Mouse (Mus musculus) megakaryocyte, adult 5-6 weeks (primary cell): Measurements from ENCODE around the gene Dmbx1. TPM values are rescaled to one million over a fixed set of nuclear protein-coding genes. Genes with fewer than 3 reads are reported as not detected.

ENCODE experiments used
- ATAC-seq: 2 replicates; pipeline ENCODE4 v1.8.0; 2016; ENCODE audit warnings: mild to moderate bottlenecking, inconsistent platforms; ENCODE audit not compliant: poor library complexity, severe bottlenecking
- total RNA-seq, 2 experiments: library from RNA; stranded (forward) in 1 of 2; stranded (reverse) in 1 of 2; fragments of 153-499, 151-499 nt in 1 of 2; fragments of 221-1000, 200-1000 nt in 1 of 2; gene quantifications; 2 replicates each; pipeline versions ENCODE4 v1.2.3 to v1.2.4; 2015 to 2017

The Dmbx1 gene
- total RNA-seq, 2 experiments from 2014 or later: not detected

- ATAC-seq: no peak
Observed at GRCm38 (mm10) chr4:115941242-115941820, 1.6 kb upstream of the Dmbx1 start.

DNA sequence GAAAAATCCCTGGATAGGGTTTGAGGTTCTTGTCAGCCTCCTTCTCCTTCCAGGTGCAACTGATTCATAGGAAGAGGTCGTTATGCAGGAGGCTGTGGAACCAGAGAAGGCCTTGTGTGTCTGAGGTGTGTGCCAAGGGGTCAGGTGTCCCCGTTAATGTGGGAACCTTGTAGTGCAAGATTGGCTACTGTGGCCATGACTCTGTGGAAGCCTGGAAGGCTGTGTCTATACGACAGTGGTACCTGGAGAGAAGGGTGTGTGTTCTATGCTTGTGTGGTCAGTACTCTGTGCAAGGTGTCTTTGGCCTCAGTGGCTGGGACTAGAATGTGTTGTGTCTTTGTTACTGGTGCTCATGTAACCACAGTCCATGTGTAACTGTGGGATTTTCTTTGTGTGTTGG lies 955 bp upstream of the Dmbx1 start:
- ATAC-seq: no peak

DNA sequence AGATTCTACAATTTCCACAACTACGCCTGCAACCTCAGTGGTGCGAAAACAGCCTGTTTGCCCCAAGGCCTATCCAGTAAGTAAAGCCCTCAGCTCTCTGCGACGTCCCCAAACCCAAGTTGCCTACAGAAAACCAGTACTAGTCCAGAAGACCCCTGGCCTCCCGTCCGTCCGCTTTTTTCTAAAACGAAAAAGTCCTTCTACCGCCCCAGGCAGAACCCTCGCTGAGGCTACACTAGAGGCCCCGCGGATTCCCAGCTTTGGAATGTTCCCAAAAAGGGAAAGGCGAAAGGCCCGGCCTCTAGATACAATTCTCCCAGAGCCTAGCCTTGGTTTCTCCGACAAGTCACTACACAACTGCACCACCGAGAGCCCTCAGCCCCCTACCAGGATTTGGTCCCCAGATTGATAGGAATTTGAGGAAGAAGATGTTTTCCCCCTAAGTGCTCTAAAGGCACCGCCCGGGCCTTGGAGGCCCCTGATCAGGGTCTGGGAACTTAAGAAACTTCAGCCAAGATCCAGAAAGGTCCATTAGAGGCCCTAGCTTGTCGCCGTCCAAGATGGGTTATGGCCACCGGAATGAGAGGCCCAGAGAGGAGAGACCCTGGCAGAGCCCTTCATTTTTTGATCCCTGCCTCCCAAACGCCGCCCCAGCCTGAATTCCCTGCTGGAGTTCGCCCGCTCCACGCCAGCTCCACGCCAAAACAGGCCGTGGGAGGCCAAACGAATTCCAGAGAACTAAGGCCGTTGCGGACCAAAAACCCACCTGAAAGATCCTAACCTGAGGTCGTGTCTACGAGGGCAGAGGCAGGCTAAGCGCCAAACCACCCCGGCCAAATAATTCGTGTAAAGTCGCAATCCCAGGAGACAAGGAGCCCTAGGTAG lies 1.2 kb downstream of the Dmbx1 start:
- ATAC-seq: no peak

GRCm38 (mm10) chr4:115937061-115937976 lies 2.4 kb downstream of the Dmbx1 start:
- no peak for ATAC-seq

- no peak for ATAC-seq
Observed at GRCm38 (mm10) chr4:115936646-115937045, 3.1 kb downstream of the Dmbx1 start.

DNA sequence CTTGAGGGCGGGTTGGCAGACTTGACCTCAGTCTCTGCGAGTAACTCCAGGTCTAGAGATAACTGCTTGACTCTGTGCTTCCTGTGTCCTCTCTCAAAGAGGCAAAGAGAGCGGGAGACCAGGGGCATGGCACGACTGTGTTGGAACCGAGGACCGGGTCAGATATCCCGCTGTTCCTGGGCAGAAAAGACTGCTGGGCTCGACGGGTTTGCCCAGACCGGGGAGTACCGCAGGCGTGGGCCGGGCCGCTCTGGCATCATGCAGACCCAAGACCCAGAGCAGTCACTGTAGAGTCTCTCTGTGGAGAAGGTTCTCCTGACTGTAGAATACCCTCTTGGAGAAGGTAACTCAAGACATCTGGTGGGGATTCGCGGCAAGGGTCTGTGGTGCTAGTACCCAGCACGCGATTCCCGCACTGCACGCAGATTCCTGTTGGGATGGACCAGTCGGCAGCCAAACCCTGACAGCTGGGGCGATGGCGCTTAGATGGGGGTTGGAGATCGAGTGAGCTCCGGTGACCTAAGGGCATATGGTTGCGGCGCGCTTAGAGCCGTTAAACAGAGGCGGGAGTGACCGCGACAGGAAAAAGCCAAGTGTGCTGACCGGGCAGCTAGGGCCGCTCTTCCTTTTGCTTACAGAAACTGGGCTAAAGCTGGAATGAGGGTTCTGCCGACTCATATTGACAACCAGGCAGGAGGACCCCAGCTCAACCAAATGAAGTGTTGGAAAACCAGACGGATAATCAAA lies 3.7 kb downstream of the Dmbx1 start:
- no peak; the same call in 1 of the 2 replicates for ATAC-seq

GRCm38 (mm10) chr4:115931556-115932088 lies 8.1 kb downstream of the Dmbx1 start:
- ATAC-seq: no peak

DNA sequence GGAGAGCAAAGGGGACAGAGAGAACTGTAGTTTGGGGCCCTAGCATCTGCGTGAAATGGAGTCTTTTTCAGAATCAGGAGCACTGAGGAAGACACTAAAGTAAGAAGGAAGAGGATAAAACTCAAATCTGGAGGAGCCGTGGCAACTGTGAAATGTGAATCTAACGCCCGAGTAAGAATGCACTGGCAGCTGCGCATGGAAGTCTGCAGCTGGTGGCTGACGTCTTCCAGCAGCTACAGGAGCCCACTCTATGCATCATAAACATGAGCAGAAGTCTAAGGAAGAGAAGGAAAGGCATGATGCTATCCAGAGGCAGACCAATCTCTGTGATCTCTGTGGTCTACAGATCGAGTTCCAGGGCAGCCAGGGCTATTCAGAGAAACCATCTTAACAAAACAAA lies 12.1 kb downstream of the Dmbx1 start:
- no peak for ATAC-seq

DNA sequence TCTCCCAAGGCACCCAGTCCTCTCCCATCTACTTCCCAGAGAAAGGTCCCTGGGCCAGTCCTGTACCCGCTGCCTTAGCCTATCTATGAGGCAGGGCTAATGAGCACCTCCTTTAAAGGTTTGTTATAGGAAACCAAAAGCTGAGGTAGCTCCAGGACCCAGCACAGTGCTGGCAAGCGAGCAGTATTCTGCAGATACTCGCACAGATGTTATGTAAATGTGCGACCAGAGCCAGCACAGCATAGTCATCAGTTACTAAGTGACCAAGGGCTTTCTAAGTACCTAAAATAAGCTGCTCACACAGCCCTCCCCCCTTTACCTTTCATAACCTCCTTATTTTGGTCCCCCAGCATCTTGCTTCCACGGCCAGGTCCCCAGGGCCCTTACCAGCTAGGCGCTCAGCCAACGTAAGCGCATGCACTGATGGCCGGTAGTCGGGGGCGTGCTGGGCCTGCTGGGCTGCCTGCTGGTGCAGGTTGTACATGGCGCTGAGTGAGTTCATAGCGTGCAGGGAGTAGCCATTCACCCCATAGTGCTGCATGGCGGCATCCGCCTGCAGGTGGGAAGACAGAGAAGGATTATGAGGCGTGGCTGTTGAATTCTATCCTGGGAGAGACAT lies 16.4 kb downstream of the Dmbx1 start:
- no peak for ATAC-seq

DNA sequence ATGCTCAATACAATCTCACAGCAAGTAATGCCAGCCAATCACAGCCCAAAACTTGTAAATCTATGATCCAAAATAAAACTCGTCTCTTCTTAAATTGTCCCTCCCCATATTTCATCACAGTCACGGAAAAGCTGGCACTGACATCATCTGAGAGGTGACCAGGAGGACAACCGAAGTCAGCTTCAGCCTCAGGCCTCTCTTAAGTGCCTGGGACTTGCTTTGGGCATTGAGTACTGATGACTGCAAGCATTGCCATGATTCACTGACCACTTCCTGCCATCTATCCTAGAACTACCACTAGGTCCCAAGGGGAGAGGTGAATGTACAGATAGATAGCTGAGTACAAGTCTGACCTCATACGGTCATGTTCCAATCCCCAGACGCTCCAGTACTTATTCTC lies 17.0 kb downstream of the Dmbx1 start:
- no peak for ATAC-seq

DNA sequence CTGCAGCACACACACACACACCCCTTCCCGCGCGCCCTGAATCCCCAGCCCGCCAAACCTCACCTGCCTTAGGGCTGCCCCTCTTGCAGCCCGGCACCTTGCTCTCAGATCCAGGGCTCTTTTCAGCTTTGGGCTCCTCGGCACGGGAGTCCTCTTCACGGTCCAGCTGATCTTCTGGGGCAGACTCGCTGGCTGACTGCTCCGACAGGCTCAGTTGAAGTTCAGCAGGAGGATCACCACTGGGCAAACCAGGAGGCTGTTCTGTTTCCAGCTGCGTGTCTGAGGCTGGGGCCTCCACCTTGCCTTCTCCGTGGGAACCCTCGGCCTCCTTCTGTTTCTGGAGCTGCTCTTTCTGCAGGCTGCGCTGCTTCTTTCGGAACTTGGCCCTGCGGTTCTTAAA lies 19.8 kb downstream of the Dmbx1 start:
- no peak for ATAC-seq

- ATAC-seq: no peak
Observed at GRCm38 (mm10) chr4:115911586-115911985, 28.1 kb downstream of the Dmbx1 start.

GRCm38 (mm10) chr4:115908641-115909040 lies 31.1 kb downstream of the Dmbx1 start:
- no peak for ATAC-seq

- ATAC-seq: no peak
Observed at GRCm38 (mm10) chr4:115907994-115908393, 31.7 kb downstream of the Dmbx1 start.

DNA sequence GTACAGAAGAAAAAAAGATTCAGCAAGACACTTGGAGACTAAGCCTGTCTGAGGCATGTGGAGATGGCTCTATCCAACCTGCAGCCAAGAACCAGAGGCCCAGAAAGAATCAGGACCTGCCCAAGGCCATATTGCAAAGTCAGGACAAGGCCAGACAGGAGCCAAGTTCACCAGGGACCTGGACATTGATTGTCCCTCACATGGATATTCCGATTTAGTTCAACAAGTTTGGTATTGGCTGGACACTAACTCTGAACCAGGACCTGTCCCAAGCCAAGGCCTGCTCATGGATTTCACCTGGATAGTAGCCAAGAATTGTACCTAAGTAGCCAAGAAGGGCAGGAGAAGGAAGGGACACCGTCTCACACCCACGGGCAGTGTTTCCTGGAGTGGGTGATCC lies 32.9 kb downstream of the Dmbx1 start:
- ATAC-seq: no peak

DNA sequence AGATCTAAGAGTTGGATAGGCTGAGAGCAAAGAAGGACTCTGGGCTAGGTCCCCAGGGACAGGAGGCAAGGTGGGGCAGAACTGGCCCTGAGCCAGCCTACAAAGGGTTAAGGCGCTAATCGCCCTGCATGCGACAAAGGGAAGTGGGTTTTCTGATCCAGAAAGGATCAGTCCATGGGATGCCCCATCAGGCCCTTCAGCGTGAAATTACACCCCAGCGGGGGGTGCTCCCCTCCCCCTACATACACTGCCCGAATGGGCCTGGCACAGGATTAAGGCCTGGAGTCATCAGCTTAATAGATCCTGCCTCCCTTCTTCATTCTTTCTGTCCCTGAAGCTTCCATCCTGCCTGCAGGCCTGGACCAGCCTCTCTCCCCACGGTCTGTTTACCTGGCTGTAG lies 34.0 kb downstream of the Dmbx1 start:
- ATAC-seq: no peak

GRCm38 (mm10) chr4:115904375-115904774 lies 35.4 kb downstream of the Dmbx1 start:
- no peak for ATAC-seq

DNA sequence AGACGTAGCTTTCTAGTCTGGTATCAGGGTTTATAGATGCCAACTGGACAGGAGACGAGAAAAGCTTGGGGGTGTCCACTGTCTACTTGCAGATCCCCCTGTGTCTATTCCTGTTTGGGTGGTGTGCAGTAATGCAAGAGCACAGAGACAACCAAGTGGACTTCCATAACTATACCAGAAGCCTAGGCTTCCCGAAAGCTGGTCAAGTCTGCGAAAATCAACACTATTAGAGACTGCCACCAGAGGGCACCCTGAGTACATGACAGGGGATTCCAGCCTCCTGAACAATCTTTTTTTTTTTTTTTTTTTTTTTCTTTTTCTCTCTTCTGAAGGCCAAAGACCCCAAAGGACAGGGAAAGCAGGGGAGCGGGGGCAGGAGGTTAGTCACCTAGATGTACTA lies 36.9 kb downstream of the Dmbx1 start:
- ATAC-seq: peak; percentile 72

DNA sequence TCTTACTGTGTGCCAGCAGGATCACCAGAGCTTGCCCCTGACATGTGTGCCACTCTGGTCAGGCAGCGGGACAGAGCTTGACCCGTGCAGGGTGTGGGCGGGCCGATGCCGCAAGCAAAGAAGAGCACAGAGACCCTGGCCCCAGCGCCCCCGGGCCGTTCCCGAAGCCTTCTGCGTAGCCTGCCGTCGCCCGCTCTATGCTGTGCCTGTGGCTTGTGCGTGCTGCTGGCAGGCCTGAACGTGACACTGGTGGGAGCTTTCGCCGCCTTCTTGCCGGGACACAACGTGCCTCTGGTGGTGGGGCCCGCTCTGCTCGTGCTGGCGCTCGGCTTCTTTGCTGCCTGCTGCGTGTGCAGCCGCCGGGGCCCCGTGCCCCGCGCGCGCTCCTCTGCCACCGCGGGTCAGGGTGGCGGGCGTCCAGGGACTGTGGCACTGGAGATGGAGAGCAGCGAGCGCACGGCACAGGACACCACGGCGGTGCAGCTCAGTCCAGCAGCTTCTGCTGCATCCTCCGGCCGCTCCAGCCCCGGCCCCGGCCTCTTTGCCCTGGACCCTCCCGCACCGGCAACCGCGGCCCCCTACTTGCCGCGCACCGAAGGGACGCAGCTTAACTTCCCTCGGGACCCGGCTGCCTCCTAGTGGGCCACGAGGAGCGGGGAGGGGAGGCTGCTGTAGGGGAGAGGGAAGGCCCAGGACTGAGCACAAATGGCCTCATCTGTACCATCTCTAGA lies 41.7 kb downstream of the Dmbx1 start:
- no peak for ATAC-seq
